Mouse (Mus musculus): ENCODE measurements around the gene Hirip3. TPM values are rescaled to one million over a fixed set of nuclear protein-coding genes. Genes with fewer than 3 reads are reported as not detected.

Gene Hirip3
- polyA plus RNA-seq (2017; shearing (Covaris generic)): 10 to 100 TPM; 12.7 to 20.6 TPM

GRCm38 (mm10) chr7:126861429-126862130 is at the start of gene Hirip3:
Gene Hirip3, plus strand, starts transcription at chr7:126861972.
- ATAC-seq: peak; percentile 88

GRCm38 (mm10) chr7:126815726-126816222 is 46.0 kb upstream of the Hirip3 start:
- ATAC-seq: no peak

GRCm38 (mm10) chr7:126816494-126816893 is 45.3 kb upstream of the Hirip3 start:
- no peak for ATAC-seq

GRCm38 (mm10) chr7:126817595-126817994 is 44.2 kb upstream of the Hirip3 start:
- no peak for ATAC-seq

GRCm38 (mm10) chr7:126818818-126819217 is 43.0 kb upstream of the Hirip3 start:
- ATAC-seq: no peak

- peak; percentile 71 for ATAC-seq
Observed at GRCm38 (mm10) chr7:126821835-126822511, 39.8 kb upstream of the Hirip3 start.

GRCm38 (mm10) chr7:126822741-126823140 is 39.0 kb upstream of the Hirip3 start:
- no peak for ATAC-seq

GRCm38 (mm10) chr7:126823202-126823711 is 38.5 kb upstream of the Hirip3 start:
- no peak for ATAC-seq

- no peak for ATAC-seq
Observed at GRCm38 (mm10) chr7:126823940-126824339, 37.8 kb upstream of the Hirip3 start.

GRCm38 (mm10) chr7:126825403-126825802 is 36.4 kb upstream of the Hirip3 start:
- no peak for ATAC-seq

GRCm38 (mm10) chr7:126825952-126826351 is 35.8 kb upstream of the Hirip3 start:
- no peak for ATAC-seq

- no peak for ATAC-seq
Observed at GRCm38 (mm10) chr7:126831539-126831938, 30.2 kb upstream of the Hirip3 start, which contains the start of gene 4930451I11Rik. Gene 4930451I11Rik, minus strand, starts transcription at chr7:126831639.

- peak; percentile 92 for ATAC-seq
Observed at GRCm38 (mm10) chr7:126832036-126832598, 29.7 kb upstream of the Hirip3 start.

GRCm38 (mm10) chr7:126833294-126833693 is 28.5 kb upstream of the Hirip3 start:
- no peak for ATAC-seq

- no peak for ATAC-seq
Observed at GRCm38 (mm10) chr7:126843276-126843675, 18.5 kb upstream of the Hirip3 start.

- ATAC-seq: no peak
Observed at GRCm38 (mm10) chr7:126845516-126845915, 16.3 kb upstream of the Hirip3 start.

- no peak for ATAC-seq
Observed at GRCm38 (mm10) chr7:126847116-126847420, 14.7 kb upstream of the Hirip3 start, which contains the start of gene Doc2a. Gene Doc2a, plus strand, starts transcription at chr7:126847416.

- ATAC-seq: no peak
Observed at GRCm38 (mm10) chr7:126847421-126848398, 14.1 kb upstream of the Hirip3 start.

GRCm38 (mm10) chr7:126848794-126849193 is 13.0 kb upstream of the Hirip3 start:
- no peak for ATAC-seq

GRCm38 (mm10) chr7:126850161-126850560 is 11.6 kb upstream of the Hirip3 start:
- no peak for ATAC-seq

GRCm38 (mm10) chr7:126851192-126851591 is 10.6 kb upstream of the Hirip3 start:
- ATAC-seq: no peak

- ATAC-seq: no peak
Observed at GRCm38 (mm10) chr7:126853454-126853853, 8.3 kb upstream of the Hirip3 start.
